Mouse (Mus musculus) ES-E14 (cell line): ENCODE measurements around the gene Pdcd2. TPM values are rescaled to one million over a fixed set of nuclear protein-coding genes. Genes with fewer than 3 reads are reported as not detected.

Experiments used
- DNase-seq: peaks from one replicate; pipeline ENCODE4 v3.0.0-alpha.2; 2013; ENCODE audit warnings: low read depth, low spot score
- H3K27ac ChIP-seq: 2 replicates; pipeline ENCODE4 v1.5.1; 2012; ENCODE audit warnings: low read depth, mild to moderate bottlenecking, low read length, moderate library complexity, mixed read lengths; ENCODE audit not compliant: poor library complexity, insufficient read depth, severe bottlenecking
- H3K36me3 ChIP-seq: 2 replicates; pipeline ENCODE4 v1.6.1; 2012; ENCODE audit warnings: mild to moderate bottlenecking, low read length, moderate library complexity, mixed read lengths; ENCODE audit not compliant: control insufficient read depth, poor library complexity, insufficient read depth, severe bottlenecking
- H3K4me1 ChIP-seq, 2 experiments: fragments of 150-350 bp in 1 of 2; sonication (generic) in 1 of 2; 2 replicates each; pipeline ENCODE4 v1.6.1; 2012; ENCODE audit warnings: low read length in 2 of 2, mild to moderate bottlenecking in 1 of 2, mixed read lengths in 1 of 2; ENCODE audit not compliant: control insufficient read depth in 2 of 2, insufficient read depth in 2 of 2, poor library complexity in 1 of 2
- H3K4me3 ChIP-seq, 2 experiments: fragments of 150-350 bp in 1 of 2; sonication (generic) in 1 of 2; 2 replicates each; pipeline ENCODE4 v1.5.1; 2012; ENCODE audit warnings: low read length in 2 of 2, low read depth in 1 of 2, mild to moderate bottlenecking in 1 of 2, mixed read lengths in 1 of 2; ENCODE audit not compliant: insufficient read depth in 1 of 2, poor library complexity in 1 of 2, severe bottlenecking in 1 of 2
- H3K9ac ChIP-seq: 2 replicates; pipeline ENCODE4 v1.6.1; 2012; ENCODE audit warnings: low read depth, mild to moderate bottlenecking, low read length, mixed read lengths; ENCODE audit not compliant: poor library complexity, insufficient read depth, severe bottlenecking
- H3K9me3 ChIP-seq: fragments of 150-350 bp; sonication (generic); 2 replicates; pipeline ENCODE4 v1.6.1; 2012; ENCODE audit warnings: low read depth, mild to moderate bottlenecking, low read length; ENCODE audit not compliant: control insufficient read depth, insufficient read depth
- CHD2 ChIP-seq: IDR thresholded peaks from 2 replicates; pipeline ENCODE4 v1.6.1; 2014; ENCODE audit warnings: mild to moderate bottlenecking, low read depth, low read length, inconsistent platforms
- HCFC1 ChIP-seq: IDR thresholded peaks from 2 replicates; pipeline ENCODE4 v1.6.1; 2012; ENCODE audit warnings: low read length, inconsistent platforms, borderline replicate concordance; ENCODE audit not compliant: insufficient read depth
- MAFK ChIP-seq: IDR thresholded peaks from 2 replicates; pipeline ENCODE4 v1.6.1; 2014; ENCODE audit warnings: mild to moderate bottlenecking, low read depth, low read length, inconsistent platforms; ENCODE audit not compliant: insufficient read depth
- ZC3H11A ChIP-seq: IDR thresholded peaks from 2 replicates; pipeline ENCODE4 v1.6.1; 2012; ENCODE audit warnings: low read depth, mild to moderate bottlenecking, inconsistent platforms, low read length, borderline replicate concordance
- ZNF384 ChIP-seq: IDR thresholded peaks from 2 replicates; pipeline ENCODE4 v1.6.1; 2012; ENCODE audit warnings: low read depth, low read length, inconsistent platforms
- in situ Hi-C, 2 experiments: fragments of 600-800 bp; cut with MboI; formaldehyde crosslinking; loops; one replicate each; pipeline ENCODE4 v1.15.1; 2025; ENCODE audit warnings: low sequenced_read_pairs in 2 of 2, inconsistent platforms in 1 of 2; ENCODE audit not compliant: unreplicated experiment in 2 of 2
- total RNA-seq: library from RNA; depleted of rRNA; stranded (reverse); fragments of 300-350 nt; gene quantifications from 2 replicates; pipeline ENCODE4 v1.2.3, GENCODE M21; 2012; rRNA removed

The Pdcd2 gene
- total RNA-seq, 1 experiment: 82.7 TPM

DNA sequence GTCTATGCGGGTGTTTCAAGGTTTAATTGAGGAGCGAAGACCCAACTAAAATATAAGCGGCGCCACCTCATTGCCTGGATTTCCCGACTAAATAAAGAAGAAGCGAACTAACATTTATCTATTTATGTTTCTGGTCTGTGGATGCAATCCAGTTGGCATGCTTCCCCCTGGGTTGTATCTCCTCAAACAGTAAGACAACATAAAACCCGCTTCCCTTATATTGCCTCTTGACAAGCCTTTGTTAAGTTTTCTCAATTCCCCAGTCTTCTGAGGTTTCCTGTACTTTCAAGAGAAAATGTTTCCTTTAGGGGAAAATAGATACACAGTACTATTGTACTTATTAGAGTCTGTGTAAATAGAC lies 28.4 kb downstream of the Pdcd2 start:
- Histone ChIP-seq H3K9ac (peak overlapping the region; percentile 12; the same call in 1 of the 2 replicates), H3K4me1 (peaks cover 0 to 5% of the 10 kb centered on the region in 2 experiments; a peak in 2 of 4 replicates), H3K27ac (no peak overlapping the region), H3K9me3 (no peaks in the 10 kb centered on the region), H3K4me3 (peak overlapping the region; percentile 53 to 96), H3K36me3 (peaks cover 3% of the 10 kb centered on the region; the same call in 1 of the 2 replicates)
- TF ChIP-seq CHD2: no peak
- no peak for TF ChIP-seq ZNF384
- TF ChIP-seq MAFK: no peak
- TF ChIP-seq ZC3H11A: no peak
- no peak for TF ChIP-seq HCFC1
- no peak for DNase-seq
- in situ Hi-C loops: no loop called here

DNA sequence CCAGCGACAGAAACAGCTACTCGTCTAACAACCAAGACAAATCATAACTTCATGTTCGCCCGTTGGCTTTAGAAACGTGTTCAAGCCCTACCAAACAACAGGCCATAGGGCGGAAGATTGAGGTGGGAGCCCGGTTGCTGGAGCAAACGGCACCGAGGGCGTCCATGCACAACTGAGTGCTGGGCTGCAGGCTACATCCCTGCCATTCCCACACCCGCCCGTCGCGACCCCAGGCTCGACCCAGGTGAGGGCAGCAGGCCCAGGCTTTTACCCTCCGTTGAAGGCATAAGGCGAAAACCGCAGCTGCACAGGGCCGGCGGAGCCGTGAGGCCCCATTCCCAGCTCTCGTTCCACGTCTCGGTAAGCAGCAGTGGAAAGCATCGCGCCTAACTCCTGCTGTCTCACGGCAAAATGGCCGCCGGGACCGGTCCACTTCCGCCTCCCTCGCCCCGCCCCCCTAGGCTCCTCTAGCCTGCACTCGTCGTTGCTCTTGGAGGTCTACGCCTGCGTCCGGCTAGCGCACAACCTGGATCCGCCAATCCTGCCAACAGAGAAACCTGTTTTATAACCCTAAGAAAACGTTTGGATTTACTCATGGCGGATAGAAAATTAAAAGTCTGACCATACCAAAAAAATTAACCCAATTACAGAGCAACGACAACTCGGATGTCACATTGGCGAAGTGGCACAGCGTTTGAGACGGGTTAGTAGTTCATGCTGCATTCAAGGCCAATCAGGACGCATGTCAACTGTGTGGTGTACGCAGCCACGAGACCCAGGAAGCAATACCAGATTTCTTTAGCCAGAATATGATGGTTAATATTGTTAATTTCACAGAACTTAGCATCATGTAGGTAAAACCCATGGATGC lies 29.0 kb downstream of the Pdcd2 start:
- Histone ChIP-seq H3K4me3 (peak overlapping the region; percentile 96), H3K9me3 (no peaks in the 10 kb centered on the region), H3K4me1 (peaks cover 0 to 5% of the 10 kb centered on the region in 2 experiments; a peak in 2 of 4 replicates), H3K27ac (peak overlapping the region; percentile 32; the same call in 1 of the 2 replicates), H3K36me3 (peaks cover 6% of the 10 kb centered on the region), H3K9ac (peak overlapping the region; percentile 94)
- TF ChIP-seq CHD2 (no peak), HCFC1 (peak; percentile 69; the same call in 1 of the 2 replicates)
- DNase-seq: peak; percentile 88
- in situ Hi-C loops: no loop called here

DNA sequence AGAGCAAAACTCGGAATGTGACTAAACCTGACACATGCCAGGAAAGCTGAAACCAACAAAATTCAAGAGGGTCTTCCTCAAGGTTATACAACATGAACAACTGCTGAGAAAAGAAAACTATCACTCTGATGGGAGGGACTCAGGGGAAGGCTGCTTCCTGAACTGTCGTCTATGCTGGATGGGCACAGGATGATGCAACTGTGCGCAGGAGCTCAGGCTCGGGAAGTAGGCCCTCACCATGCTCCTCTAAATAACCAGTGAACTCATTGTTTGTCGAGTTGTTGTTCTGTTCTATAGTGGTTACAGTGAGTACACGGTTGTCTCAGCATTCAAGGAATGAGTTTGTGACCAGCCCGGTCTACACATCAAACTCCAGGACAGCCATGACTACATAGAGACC lies 36.6 kb downstream of the Pdcd2 start:
- Histone ChIP-seq H3K4me3 (no peak overlapping the region), H3K4me1 (no peaks in the 10 kb centered on the region; a peak in 1 of 4 replicates), H3K9me3 (no peaks in the 10 kb centered on the region), H3K36me3 (peaks cover 24% of the 10 kb centered on the region), H3K9ac (no peak overlapping the region), H3K27ac (no peak overlapping the region)
- no peak for DNase-seq
- no peak for TF ChIP-seq ZC3H11A
- TF ChIP-seq CHD2: no peak
- no peak for TF ChIP-seq HCFC1
- no peak for TF ChIP-seq ZNF384
- TF ChIP-seq MAFK: no peak
- in situ Hi-C loops: no loop called here

DNA sequence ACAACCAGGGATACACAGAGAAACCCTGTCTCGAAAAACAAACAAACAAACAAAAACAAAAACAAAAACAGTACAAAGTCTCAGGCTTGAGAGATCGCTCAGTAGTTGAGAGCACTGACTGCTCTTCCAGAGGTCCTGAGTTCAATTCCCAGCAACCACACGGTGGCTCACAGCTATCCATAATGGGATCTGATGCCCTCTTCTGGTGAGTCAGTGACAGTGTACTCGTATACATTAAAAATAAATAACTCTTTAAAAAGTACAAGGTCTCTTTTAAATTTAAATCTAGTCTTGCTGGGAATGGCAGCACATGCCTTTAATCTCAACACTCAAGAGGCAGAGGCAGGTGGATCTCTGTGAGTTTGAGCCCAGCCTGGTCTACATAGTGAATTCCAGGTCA lies 54.4 kb downstream of the Pdcd2 start:
- in situ Hi-C loops: loop anchor here in 1 of 2 experiments (25.0 kb wide), 1 partner anchor 410 kb away; no protein-coding TSS in a partner anchor
- H3K4me1 ChIP-seq: no peaks in the 10 kb centered on the region
- H3K36me3 ChIP-seq: peaks cover 35% of the 10 kb centered on the region
- H3K27ac ChIP-seq: no peak overlapping the region
- H3K9me3 ChIP-seq: no peaks in the 10 kb centered on the region
- no peak overlapping the region for H3K9ac ChIP-seq
- H3K4me3 ChIP-seq: no peak overlapping the region
- DNase-seq: no peak
- TF ChIP-seq CHD2: no peak
- TF ChIP-seq MAFK: no peak
- TF ChIP-seq ZC3H11A: no peak
- no peak for TF ChIP-seq ZNF384
- TF ChIP-seq HCFC1: no peak

Other genes starting within 250 kb of the Pdcd2 start
- 13.8 and 42.4 TPM in 2 replicates for gene Dll1, start 150.4 kb downstream of the Pdcd2 start, total RNA-seq
- gene Fam120b, start 131.1 kb downstream of the Pdcd2 start, total RNA-seq: 7.1 and 9.2 TPM in 2 replicates
- gene Psmb1, start 27.6 kb downstream of the Pdcd2 start, total RNA-seq: 151 and 189 TPM in 2 replicates
- gene Tbp, start 27.4 kb downstream of the Pdcd2 start, total RNA-seq: 35.6 and 39.4 TPM in 2 replicates
- gene Prdm9, start 37.1 kb upstream of the Pdcd2 start, total RNA-seq: 1.9 and 2.7 TPM in 2 replicates
- gene Chd1, start 177.7 kb upstream of the Pdcd2 start, total RNA-seq: 34.8 and 39.8 TPM in 2 replicates